15 mouse cellular contexts compared by ENCODE assay signal in genomic region chr9:118776880-118777438, GRCm38 (mm10).
A peak's percentile ranks its signal among the peaks of the same experiment; 100 is the strongest.
DNase-seq lines count a peak whose midpoint lies in the region; ATAC-seq and TF ChIP-seq lines count a peak whose summit lies in the region.
"Had no signal": no experiment of that assay in that cellular context is flagged by ENCODE, and none has a peak within 500 bp of the region (broad histone marks: within the 10 kb centered on the region; RNA-seq: fewer than 3 reads in every experiment).

No protein-coding gene starts in this region.

- no peak overlapping the region for H3K9ac ChIP-seq in hindbrain, embryonic 16.5 days (ENCODE audit: low read depth, low read length)
- no peak overlapping the region for H3K9ac ChIP-seq in hindbrain, embryonic 12.5 days
- no peak overlapping the region for H3K9ac ChIP-seq in midbrain, embryonic 16.5 days (ENCODE audit: low read depth, low read length)
- no peak overlapping the region for H3K9ac ChIP-seq in midbrain, embryonic 15.5 days
- H3K9ac ChIP-seq in embryonic facial prominence, embryonic 15.5 days, result no peak overlapping the region
- H3K9ac ChIP-seq in limb, embryonic 14.5 days (ENCODE audit: low read depth, low read length, severe bottlenecking), result no peak overlapping the region
- H3K9ac ChIP-seq: forebrain, embryonic 15.5 days; heart, embryonic 13.5 days had no signal

- no peaks in the 10 kb centered on the region for H3K27me3 ChIP-seq in hindbrain, embryonic 16.5 days (replicated peaks; ENCODE audit: control insufficient read depth, insufficient read depth, low read length)
- no peaks in the 10 kb centered on the region for H3K27me3 ChIP-seq in hindbrain, embryonic 12.5 days
- H3K27me3 ChIP-seq in midbrain, embryonic 16.5 days (ENCODE audit: control insufficient read depth, insufficient read depth, low read depth, low read length), result no peaks in the 10 kb centered on the region
- H3K27me3 ChIP-seq in midbrain, embryonic 15.5 days (replicated peaks), result no peaks in the 10 kb centered on the region
- no peaks in the 10 kb centered on the region for H3K27me3 ChIP-seq in embryonic facial prominence, embryonic 15.5 days
- no peaks in the 10 kb centered on the region for H3K27me3 ChIP-seq in limb, embryonic 14.5 days (ENCODE audit: control insufficient read depth, insufficient read depth, low read length)
- H3K27me3 ChIP-seq: forebrain, embryonic 15.5 days; heart, embryonic 13.5 days had no signal

- no peak overlapping the region for H3K4me3 ChIP-seq in hindbrain, embryonic 16.5 days (ENCODE audit: low read length)
- no peak overlapping the region for H3K4me3 ChIP-seq in hindbrain, embryonic 12.5 days
- no peak overlapping the region for H3K4me3 ChIP-seq in midbrain, embryonic 16.5 days (ENCODE audit: low read depth, low read length)
- no peak overlapping the region for H3K4me3 ChIP-seq in midbrain, embryonic 15.5 days
- H3K4me3 ChIP-seq in embryonic facial prominence, embryonic 15.5 days (replicated peaks), result no peak overlapping the region
- H3K4me3 ChIP-seq in limb, embryonic 14.5 days (replicated peaks; ENCODE audit: low read length), result no peak overlapping the region
- H3K4me3 ChIP-seq: forebrain, embryonic 15.5 days; heart, embryonic 13.5 days had no signal

- peaks cover 11% of the 10 kb centered on the region for H3K4me1 ChIP-seq in hindbrain, embryonic 16.5 days (ENCODE audit: control insufficient read depth, insufficient read depth, low read depth, low read length)
- peaks cover 6% of the 10 kb centered on the region; the same call in 1 of the 2 replicates for H3K4me1 ChIP-seq in hindbrain, embryonic 12.5 days
- peaks cover 7% of the 10 kb centered on the region; the same call in 1 of the 2 replicates for H3K4me1 ChIP-seq in midbrain, embryonic 16.5 days (ENCODE audit: control insufficient read depth, insufficient read depth, low read length)
- H3K4me1 ChIP-seq in midbrain, embryonic 15.5 days, result no peaks in the 10 kb centered on the region
- peaks cover 28% of the 10 kb centered on the region for H3K4me1 ChIP-seq in embryonic facial prominence, embryonic 15.5 days
- H3K4me1 ChIP-seq in limb, embryonic 14.5 days (ENCODE audit: control insufficient read depth, insufficient read depth, low read length), result peaks cover 29% of the 10 kb centered on the region
- H3K4me1 ChIP-seq: forebrain, embryonic 15.5 days had no signal

- no peaks in the 10 kb centered on the region for H3K9me3 ChIP-seq in hindbrain, embryonic 16.5 days (ENCODE audit: control insufficient read depth, low read length)
- H3K9me3 ChIP-seq in hindbrain, embryonic 12.5 days (replicated peaks), result no peaks in the 10 kb centered on the region
- no peaks in the 10 kb centered on the region for H3K9me3 ChIP-seq in midbrain, embryonic 16.5 days (replicated peaks; ENCODE audit: control insufficient read depth, low read length, poor library complexity, severe bottlenecking)
- H3K9me3 ChIP-seq in midbrain, embryonic 15.5 days, result no peaks in the 10 kb centered on the region
- H3K9me3 ChIP-seq in embryonic facial prominence, embryonic 15.5 days (replicated peaks), result no peaks in the 10 kb centered on the region
- H3K9me3 ChIP-seq in limb, embryonic 14.5 days (ENCODE audit: control insufficient read depth, low read length), result no peaks in the 10 kb centered on the region
- H3K9me3 ChIP-seq: forebrain, embryonic 15.5 days; heart, embryonic 13.5 days had no signal

- H3K36me3 ChIP-seq in hindbrain, embryonic 16.5 days (ENCODE audit: control insufficient read depth, insufficient read depth, low read length), result no peaks in the 10 kb centered on the region
- no peaks in the 10 kb centered on the region for H3K36me3 ChIP-seq in hindbrain, embryonic 12.5 days
- no peaks in the 10 kb centered on the region for H3K36me3 ChIP-seq in midbrain, embryonic 16.5 days (ENCODE audit: control insufficient read depth, insufficient read depth, low read length)
- no peaks in the 10 kb centered on the region for H3K36me3 ChIP-seq in midbrain, embryonic 15.5 days (replicated peaks)
- no peaks in the 10 kb centered on the region for H3K36me3 ChIP-seq in embryonic facial prominence, embryonic 15.5 days
- no peaks in the 10 kb centered on the region for H3K36me3 ChIP-seq in limb, embryonic 14.5 days (ENCODE audit: control insufficient read depth, insufficient read depth, low read length)
- H3K36me3 ChIP-seq: forebrain, embryonic 15.5 days had no signal

- ATAC-seq in hindbrain, embryonic 16.5 days, result peak; percentile 48; the same call in 1 of the 2 replicates
- ATAC-seq in hindbrain, embryonic 12.5 days (ENCODE audit: low FRiP score), result no peak
- ATAC-seq in midbrain, embryonic 16.5 days, result no peak
- no peak for ATAC-seq in midbrain, embryonic 15.5 days (replicated peaks)
- ATAC-seq in embryonic facial prominence, embryonic 15.5 days (ENCODE audit: insufficient number of reproducible peaks, low FRiP score, low TSS enrichment, low read depth), result peak; percentile 72; the same call in 1 of the 2 replicates
- peak; percentile 46; the same call in 1 of the 2 replicates for ATAC-seq in limb, embryonic 14.5 days (ENCODE audit: low FRiP score, low read depth)
- ATAC-seq: forebrain, embryonic 15.5 days had no signal

- 93% methylated on average over 2 of the region's 2 CpGs for WGBS in hindbrain, embryonic 16.5 days
- 94% methylated on average over 2 of the region's 2 CpGs for WGBS in hindbrain, embryonic 12.5 days
- 84% methylated on average over 2 of the region's 2 CpGs for WGBS in midbrain, embryonic 16.5 days
- 87% methylated on average over 2 of the region's 2 CpGs for WGBS in midbrain, embryonic 15.5 days
- whole genome bisulfite sequencing in embryonic facial prominence, embryonic 15.5 days, result 80% methylated on average over 2 of the region's 2 CpGs
- 69% methylated on average over 2 of the region's 2 CpGs for WGBS in limb, embryonic 14.5 days

- H3K27ac ChIP-seq in hindbrain, embryonic 16.5 days (ENCODE audit: low read depth, low read length), result no peak overlapping the region; the same call in none of the 2 replicates
- no peak overlapping the region for H3K27ac ChIP-seq in hindbrain, embryonic 12.5 days
- H3K27ac ChIP-seq in midbrain, embryonic 16.5 days (ENCODE audit: low read length), result 0 out of 2 replicates have a peak overlapping the region, but pooled peaks have one; percentile 22
- H3K27ac ChIP-seq in midbrain, embryonic 15.5 days, result no peak overlapping the region
- H3K27ac ChIP-seq in embryonic facial prominence, embryonic 15.5 days (replicated peaks), result no peak overlapping the region
- no peak overlapping the region for H3K27ac ChIP-seq in limb, embryonic 14.5 days (replicated peaks; ENCODE audit: low read depth, low read length)
- H3K27ac ChIP-seq: forebrain, embryonic 15.5 days; heart, embryonic 13.5 days had no signal

- DNase-seq in limb, embryonic 14.5 days (ENCODE audit: low spot score), result no peak
- DNase-seq in embryo, embryonic 10 days (ENCODE audit: low spot score), result no peak
- DNase-seq: adrenal gland, adult 2 months; adrenal gland, postnatal 25 days; cerebellum, adult 2 months; cerebellum, postnatal 14 days; gastrocnemius, postnatal 36 days; heart, postnatal 36 days had no signal

- H3K4me2 ChIP-seq in hindbrain, embryonic 16.5 days (ENCODE audit: low read length), result no peak overlapping the region
- H3K4me2 ChIP-seq in hindbrain, embryonic 12.5 days (replicated peaks), result no peak overlapping the region
- H3K4me2 ChIP-seq in midbrain, embryonic 16.5 days (ENCODE audit: low read length), result no peak overlapping the region
- H3K4me2 ChIP-seq in midbrain, embryonic 15.5 days, result no peak overlapping the region
- no peak overlapping the region for H3K4me2 ChIP-seq in embryonic facial prominence, embryonic 15.5 days (replicated peaks)
- no peak overlapping the region for H3K4me2 ChIP-seq in limb, embryonic 14.5 days (replicated peaks; ENCODE audit: low read depth, low read length, severe bottlenecking)
- H3K4me2 ChIP-seq: forebrain, embryonic 15.5 days; heart, embryonic 13.5 days had no signal

- no peak for TF ChIP-seq POLR2A in limb, embryonic 14.5 days (IDR thresholded peaks at IDR 0.05; ENCODE audit: borderline replicate concordance, extremely low read depth, insufficient read depth, insufficient read length)

Comparison
In these comparisons a context has a peak if more than half of its experiments do, and no peak if none do; other contexts are left out.
1. ATAC-seq: peak in hindbrain, embryonic 16.5 days (single experiment), embryonic facial prominence, embryonic 15.5 days (single experiment) and limb, embryonic 14.5 days (single experiment); none in hindbrain, embryonic 12.5 days (single experiment), midbrain, embryonic 16.5 days (single experiment) and midbrain, embryonic 15.5 days (single experiment).